Comparison of ENCODE assay signal across 8 mouse cellular contexts in genomic region chr3:133613836-133614711, GRCm38 (mm10).
A peak's percentile ranks its signal among the peaks of the same experiment; 100 is the strongest.
DNase-seq lines count a peak whose midpoint lies in the region; ATAC-seq and TF ChIP-seq lines count a peak whose summit lies in the region.

No protein-coding gene starts in this region.

- H3K9me3 ChIP-seq in forebrain, embryonic 11.5 days (ENCODE audit: control insufficient read depth, low read length), result no peaks in the 10 kb centered on the region
- H3K9me3 ChIP-seq in liver, embryonic 16.5 days (replicated peaks; ENCODE audit: control insufficient read depth, low read length), result no peaks in the 10 kb centered on the region
- H3K9me3 ChIP-seq in limb, embryonic 10.5 days (replicated peaks), result no peaks in the 10 kb centered on the region

- intact Hi-C loops in gastrocnemius, postnatal 36 days (cut with DNase I), result no loop called here

- H3K27ac ChIP-seq in layer of hippocampus, adult 2 months, result no peak overlapping the region
- H3K27ac ChIP-seq in forebrain, embryonic 11.5 days (ENCODE audit: low read depth, low read length), result no peak overlapping the region
- no peak overlapping the region for H3K27ac ChIP-seq in liver, embryonic 16.5 days (ENCODE audit: low read length)
- H3K27ac ChIP-seq in limb, embryonic 10.5 days, result no peak overlapping the region

- ATAC-seq in forebrain, embryonic 11.5 days (replicated peaks; ENCODE audit: low FRiP score), result 0 out of 2 replicates have a peak, but pooled peaks have one; percentile 37
- peak; percentile 76 for ATAC-seq in liver, embryonic 16.5 days (ENCODE audit: low read depth)

- DNase-seq in layer of hippocampus, adult 2 months (ENCODE audit: low spot score in 2 of 2), result no peak
- DNase-seq in layer of hippocampus, adult 18-20 months (ENCODE audit: low spot score in 2 of 2), result no peak
- DNase-seq in forebrain, embryonic 11.5 days (ENCODE audit: low spot score), result no peak
- DNase-seq in thymus, postnatal 0 days (ENCODE audit: low spot score), result peak; percentile 66
- no peak for DNase-seq in gastrocnemius, postnatal 36 days
- no peak for DNase-seq in layer of hippocampus, adult 8-10 months (ENCODE audit: low spot score in 2 of 2)
- no peak for DNase-seq in limb, embryonic 10.5 days (ENCODE audit: low spot score)

- peak overlapping the region; percentile 43 for H3K4me3 ChIP-seq in layer of hippocampus, adult 2 months
- H3K4me3 ChIP-seq in forebrain, embryonic 11.5 days (ENCODE audit: low read depth, low read length), result no peak overlapping the region
- 0 out of 2 replicates have a peak overlapping the region, but pooled peaks have one; percentile 8 for H3K4me3 ChIP-seq in liver, embryonic 16.5 days (ENCODE audit: low read depth, low read length)
- no peak overlapping the region for H3K4me3 ChIP-seq in limb, embryonic 10.5 days

- peak overlapping the region; percentile 27; the same call in 1 of the 2 replicates for H3K9ac ChIP-seq in forebrain, embryonic 11.5 days (ENCODE audit: low read length)
- H3K9ac ChIP-seq in liver, embryonic 16.5 days (ENCODE audit: low read depth, low read length), result no peak overlapping the region

- no peaks in the 10 kb centered on the region for H3K27me3 ChIP-seq in forebrain, embryonic 11.5 days (ENCODE audit: control insufficient read depth, insufficient read depth, low read length)
- no peaks in the 10 kb centered on the region for H3K27me3 ChIP-seq in liver, embryonic 16.5 days (ENCODE audit: control insufficient read depth, insufficient read depth, low read depth, low read length)
- H3K27me3 ChIP-seq in limb, embryonic 10.5 days (ENCODE audit: low read depth, poor library complexity, severe bottlenecking), result no peaks in the 10 kb centered on the region

- H3K4me1 ChIP-seq in forebrain, embryonic 11.5 days (replicated peaks; ENCODE audit: control insufficient read depth, insufficient read depth, low read length), result no peaks in the 10 kb centered on the region
- peaks cover 4% of the 10 kb centered on the region; the same call in 1 of the 2 replicates for H3K4me1 ChIP-seq in liver, embryonic 16.5 days (ENCODE audit: control insufficient read depth, low read depth, low read length)
- H3K4me1 ChIP-seq in limb, embryonic 10.5 days, result peaks cover 11% of the 10 kb centered on the region

- WGBS in forebrain, embryonic 11.5 days, result 21% methylated on average over 12 of the region's 12 CpGs
- 38% methylated on average over 12 of the region's 12 CpGs for WGBS in liver, embryonic 16.5 days (ENCODE audit: insufficient replicate concordance)
- 78% methylated on average over 12 of the region's 12 CpGs for WGBS in limb, embryonic 10.5 days

- no peaks in the 10 kb centered on the region for H3K36me3 ChIP-seq in forebrain, embryonic 11.5 days (ENCODE audit: control insufficient read depth, insufficient read depth, low read length)
- no peaks in the 10 kb centered on the region for H3K36me3 ChIP-seq in liver, embryonic 16.5 days (ENCODE audit: control insufficient read depth, insufficient read depth)
- no peaks in the 10 kb centered on the region for H3K36me3 ChIP-seq in limb, embryonic 10.5 days

- TF ChIP-seq CTCF in layer of hippocampus, adult 2 months (conservative IDR thresholded peaks at IDR 0.05), result no peak

- peak overlapping the region; percentile 38; the same call in 1 of the 2 replicates for H3K4me2 ChIP-seq in forebrain, embryonic 11.5 days (ENCODE audit: low read depth, low read length, severe bottlenecking)
- peak overlapping the region; percentile 44 for H3K4me2 ChIP-seq in liver, embryonic 16.5 days (ENCODE audit: low read depth, low read length)

Comparison
In these comparisons a context has a peak if more than half of its experiments do, and no peak if none do; other contexts are left out.
1. H3K4me3 ChIP-seq: peak in layer of hippocampus, adult 2 months (single experiment) and liver, embryonic 16.5 days (single experiment); none in forebrain, embryonic 11.5 days (single experiment) and limb, embryonic 10.5 days (single experiment).